In the genomic region with DNA sequence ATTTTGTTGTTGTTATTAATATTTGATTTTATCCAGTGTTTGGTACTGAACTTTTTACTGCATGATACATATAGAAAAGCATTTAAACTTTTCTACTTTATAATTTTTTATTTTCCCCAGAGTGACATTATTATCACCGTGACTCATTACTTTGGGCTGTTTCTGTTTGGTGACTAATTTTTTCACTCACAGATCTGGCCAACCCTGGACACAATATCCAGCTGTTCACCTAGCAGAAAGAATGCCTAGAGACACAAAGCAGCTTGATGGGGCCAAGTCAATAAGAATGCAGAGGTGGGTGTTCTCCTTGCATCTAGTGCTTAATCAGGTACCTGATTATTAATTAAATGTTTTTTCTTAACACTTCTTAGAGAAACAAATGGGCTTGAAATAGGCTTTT, we compare ENCODE assay signal across 24 mouse cellular contexts.
"Had no signal": no experiment of that assay in that cellular context is flagged by ENCODE, and none has a peak within 500 bp of the region (broad histone marks: within the 10 kb centered on the region; RNA-seq: fewer than 3 reads in every experiment).

No protein-coding gene starts in this region.

- H3K4me1 ChIP-seq: heart, embryonic 13.5 days; heart, embryonic 15.5 days; hindbrain, embryonic 13.5 days; hindbrain, embryonic 15.5 days; kidney, embryonic 15.5 days; limb, embryonic 10.5 days; limb, embryonic 12.5 days had no signal

- H3K9ac ChIP-seq: heart, embryonic 13.5 days; heart, embryonic 15.5 days; hindbrain, embryonic 13.5 days; hindbrain, embryonic 15.5 days; kidney, embryonic 15.5 days; limb, embryonic 12.5 days had no signal

- H3K36me3 ChIP-seq: heart, embryonic 13.5 days; heart, embryonic 15.5 days; hindbrain, embryonic 13.5 days; hindbrain, embryonic 15.5 days; kidney, embryonic 15.5 days; limb, embryonic 10.5 days; limb, embryonic 12.5 days had no signal

- H3K27ac ChIP-seq: heart, adult 2 months; heart, embryonic 13.5 days; heart, embryonic 15.5 days; hindbrain, embryonic 13.5 days; hindbrain, embryonic 15.5 days; hindbrain, postnatal 0 days; kidney, embryonic 15.5 days; kidney, postnatal 0 days; limb, embryonic 10.5 days; limb, embryonic 12.5 days had no signal

- H3K4me2 ChIP-seq: heart, embryonic 11.5 days; heart, embryonic 13.5 days; heart, embryonic 15.5 days; hindbrain, embryonic 13.5 days; hindbrain, embryonic 15.5 days; kidney, embryonic 15.5 days; limb, embryonic 12.5 days had no signal

- H3K4me3 ChIP-seq: heart, adult 2 months; heart, embryonic 13.5 days; heart, embryonic 15.5 days; hindbrain, embryonic 13.5 days; hindbrain, embryonic 15.5 days; kidney, embryonic 15.5 days; limb, embryonic 10.5 days; limb, embryonic 12.5 days had no signal

- H3K9me3 ChIP-seq: heart, embryonic 15.5 days; hindbrain, embryonic 13.5 days; hindbrain, embryonic 15.5 days; kidney, embryonic 15.5 days; limb, embryonic 10.5 days; limb, embryonic 12.5 days had no signal

- DNase-seq: gastrocnemius, postnatal 14 days; gastrocnemius, postnatal 36 days; heart, adult 11 months; heart, adult 2 months; heart, postnatal 14 days; heart, postnatal 36 days; kidney, adult 11 months; kidney, adult 2 months; kidney, adult 9 months; kidney, postnatal 14 days; kidney, postnatal 36 days; layer of hippocampus, postnatal 36 days; lung, adult 18-20 months had no signal

- ATAC-seq: hindbrain, postnatal 0 days; intestine, embryonic 16.5 days had no signal

- H3K27me3 ChIP-seq: heart, embryonic 13.5 days; heart, embryonic 15.5 days; hindbrain, embryonic 13.5 days; hindbrain, embryonic 15.5 days; kidney, embryonic 15.5 days; limb, embryonic 12.5 days had no signal
